In genomic region chr7:113368746-113369619, GRCm38 (mm10) we compare ENCODE assay signal across 7 mouse cellular contexts. TPM values are rescaled to one million over a fixed set of nuclear protein-coding genes. Genes with fewer than 3 reads are reported as not detected.
DNase-seq lines count a peak whose midpoint lies in the region; ATAC-seq lines count a peak whose summit lies in the region.

TSS of gene Btbd10 (minus strand) at chr7:113369392.

- H3K4me3 ChIP-seq in embryonic facial prominence, embryonic 11.5 days (ENCODE audit: low read depth, low read length): peak within 1 kb of the TSS; percentile 81
- H3K4me3 ChIP-seq in limb, embryonic 10.5 days: peak within 1 kb of the TSS; percentile 83
- peak within 1 kb of the TSS; percentile 92 for H3K4me3 ChIP-seq in midbrain, embryonic 13.5 days (replicated peaks)

- peak; percentile 98 for ATAC-seq in embryonic facial prominence, embryonic 11.5 days (replicated peaks; ENCODE audit: insufficient number of reproducible peaks, low FRiP score, low TSS enrichment, low read depth)
- peak; percentile 95 for ATAC-seq in granulocyte monocyte progenitor cell, adult 5-6 weeks (replicated peaks; ENCODE audit: poor library complexity, severe bottlenecking)
- ATAC-seq in midbrain, embryonic 13.5 days: peak; percentile 99

- no peaks in the 10 kb centered on the region for H3K36me3 ChIP-seq in embryonic facial prominence, embryonic 11.5 days (replicated peaks; ENCODE audit: control insufficient read depth, insufficient read depth, low read depth, low read length)
- H3K36me3 ChIP-seq in limb, embryonic 10.5 days: no peaks in the 10 kb centered on the region
- H3K36me3 ChIP-seq in midbrain, embryonic 13.5 days: 0 out of 2 replicates have a peak, but pooled peaks cover 3% of the 10 kb centered on the region

- H3K4me2 ChIP-seq in embryonic facial prominence, embryonic 11.5 days (ENCODE audit: low read depth, low read length): peak within 1 kb of the TSS; percentile 75
- H3K4me2 ChIP-seq in midbrain, embryonic 13.5 days (replicated peaks): peak within 1 kb of the TSS; percentile 65

- H3K9me3 ChIP-seq in embryonic facial prominence, embryonic 11.5 days (replicated peaks; ENCODE audit: control insufficient read depth, low read length): no peaks in the 10 kb centered on the region
- H3K9me3 ChIP-seq in limb, embryonic 10.5 days (replicated peaks): no peaks in the 10 kb centered on the region
- H3K9me3 ChIP-seq in midbrain, embryonic 13.5 days: no peaks in the 10 kb centered on the region

- peak; percentile 99 for DNase-seq in adrenal gland, postnatal 14 days
- DNase-seq in embryonic facial prominence, embryonic 11.5 days (ENCODE audit: low spot score): peak; percentile 99
- DNase-seq in kidney, adult 11 months: peak; percentile 96
- DNase-seq in limb, embryonic 10.5 days (ENCODE audit: low spot score): peak; percentile 94
- DNase-seq in spleen, adult 12 weeks (ENCODE audit: low spot score): peak; percentile 97

- H3K27me3 ChIP-seq in embryonic facial prominence, embryonic 11.5 days (ENCODE audit: control insufficient read depth, insufficient read depth, low read length): no peaks in the 10 kb centered on the region
- 0 out of 2 replicates have a peak, but pooled peaks cover 3% of the 10 kb centered on the region for H3K27me3 ChIP-seq in limb, embryonic 10.5 days (ENCODE audit: low read depth, poor library complexity, severe bottlenecking)
- H3K27me3 ChIP-seq in midbrain, embryonic 13.5 days: no peaks in the 10 kb centered on the region; the same call in 1 of the 2 replicates

- no peaks in the 10 kb centered on the region for H3K4me1 ChIP-seq in embryonic facial prominence, embryonic 11.5 days (ENCODE audit: control insufficient read depth, insufficient read depth, low read length)
- peaks cover 12% of the 10 kb centered on the region for H3K4me1 ChIP-seq in limb, embryonic 10.5 days
- H3K4me1 ChIP-seq in midbrain, embryonic 13.5 days (replicated peaks): peaks cover 29% of the 10 kb centered on the region

- H3K27ac ChIP-seq in embryonic facial prominence, embryonic 11.5 days (replicated peaks; ENCODE audit: low read depth, low read length): peak within 1 kb of the TSS; percentile 70
- peak within 1 kb of the TSS; percentile 90 for H3K27ac ChIP-seq in limb, embryonic 10.5 days
- peak within 1 kb of the TSS; percentile 91 for H3K27ac ChIP-seq in midbrain, embryonic 13.5 days

- H3K9ac ChIP-seq in embryonic facial prominence, embryonic 11.5 days (replicated peaks; ENCODE audit: low read length): peak within 1 kb of the TSS; percentile 85
- H3K9ac ChIP-seq in midbrain, embryonic 13.5 days (replicated peaks): peak within 1 kb of the TSS; percentile 96

- WGBS in embryonic facial prominence, embryonic 11.5 days: under 1% methylated on average over 59 of the region's 64 CpGs
- WGBS in limb, embryonic 10.5 days: under 1% methylated on average over 64 of the region's 64 CpGs
- WGBS in midbrain, embryonic 13.5 days: under 1% methylated on average over 64 of the region's 64 CpGs

RNA-seq across cellular contexts. Expression of gene Btbd10, which starts in this region (rescaled TPM):
- 17.3 and 18.1 TPM in 2 replicates for total RNA-seq in adrenal gland, postnatal 14 days (2021)
- polyA plus RNA-seq in embryonic facial prominence, embryonic 11.5 days (2014; fragmentation: Nextera tagmentation; extraction: Ambion mirVana): 31.3 and 33.7 TPM in 2 replicates
- 16.3 and 28.3 TPM in 2 replicates for total RNA-seq in granulocyte monocyte progenitor cell, adult 5-6 weeks (2014; fragmentation: Nextera tagmentation)
- 25.2 and 26.0 TPM in 2 replicates for total RNA-seq in granulocyte monocyte progenitor cell, adult 5-6 weeks (2017)
- polyA plus RNA-seq in limb, embryonic 10.5 days (2016; fragmentation: Nextera tagmentation; extraction: Ambion mirVana): 17.0 and 21.8 TPM in 2 replicates
- polyA plus RNA-seq in midbrain, embryonic 13.5 days (2015; fragmentation: Nextera tagmentation; extraction: Ambion mirVana): 55.8 and 61.4 TPM in 2 replicates

Comparison
In these comparisons a context has a peak if more than half of its experiments do, and no peak if none do; other contexts are left out.
1. Peak in every context shown above with its lines: DNase-seq, ATAC-seq, H3K4me3 ChIP-seq and H3K27ac ChIP-seq.